Mouse (Mus musculus): ENCODE measurements around the gene Acvr1b. TPM values are rescaled to one million over a fixed set of nuclear protein-coding genes. Genes with fewer than 3 reads are reported as not detected.
A peak's percentile ranks its signal among the peaks of the same experiment; 100 is the strongest.

Gene Acvr1b
- polyA plus RNA-seq, 1 experiment from 2014 or later: 4.2 TPM

DNA sequence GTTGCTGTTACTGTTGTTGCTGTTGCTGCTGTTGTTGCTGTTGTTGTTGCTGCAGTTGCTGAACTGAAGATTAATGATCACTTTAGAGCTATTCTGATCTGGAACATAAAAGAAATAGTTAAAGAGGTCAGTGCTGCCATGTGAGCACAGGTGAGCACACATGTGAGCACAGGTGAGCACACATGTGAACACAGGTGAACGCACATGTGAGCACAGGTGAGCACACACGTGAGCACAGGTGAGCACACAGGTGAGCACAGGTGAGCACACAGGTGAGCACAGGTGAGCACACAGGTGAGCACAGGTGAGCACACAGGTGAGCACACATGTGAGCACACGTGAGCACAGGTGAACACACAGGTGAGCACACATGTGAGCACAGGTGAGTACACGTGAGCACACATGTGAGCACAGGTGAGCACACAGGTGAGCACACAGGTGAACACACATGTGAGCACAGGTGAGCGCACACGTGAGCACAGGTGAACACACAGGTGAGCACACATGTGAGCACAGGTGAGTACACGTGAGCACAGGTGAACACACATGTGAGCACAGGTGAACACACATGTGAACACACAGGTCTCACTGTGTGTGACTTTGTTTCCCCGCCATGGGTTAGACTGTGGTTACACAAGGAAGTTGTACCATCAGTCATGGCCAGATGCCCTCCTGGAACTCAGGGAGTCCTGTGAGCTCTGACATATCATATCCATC lies 22.4 kb downstream of the Acvr1b start:
- H3K9ac ChIP-seq (ENCODE audit: low read depth, low read length): no peak overlapping the region
- DNase-seq (ENCODE audit: low spot score) (no peak), ATAC-seq (replicated peaks; ENCODE audit: low FRiP score) (no peak)
- peaks cover 25% of the 10 kb centered on the region for H3K4me1 ChIP-seq (replicated peaks; ENCODE audit: control insufficient read depth, insufficient read depth, low read length)
- H3K9me3 ChIP-seq (ENCODE audit: control insufficient read depth, low read length): no peaks in the 10 kb centered on the region
- no peak overlapping the region for H3K4me3 ChIP-seq (ENCODE audit: low read depth, low read length)
- peaks cover 26% of the 10 kb centered on the region for H3K36me3 ChIP-seq (ENCODE audit: control insufficient read depth, insufficient read depth, low read length)
- no peak overlapping the region for H3K27ac ChIP-seq (ENCODE audit: low read depth, low read length)
- H3K27me3 ChIP-seq (replicated peaks; ENCODE audit: control insufficient read depth, insufficient read depth, low read length): no peaks in the 10 kb centered on the region
- WGBS: 87% methylated on average over 8 of the region's 8 CpGs
- no peak overlapping the region for H3K4me2 ChIP-seq

DNA sequence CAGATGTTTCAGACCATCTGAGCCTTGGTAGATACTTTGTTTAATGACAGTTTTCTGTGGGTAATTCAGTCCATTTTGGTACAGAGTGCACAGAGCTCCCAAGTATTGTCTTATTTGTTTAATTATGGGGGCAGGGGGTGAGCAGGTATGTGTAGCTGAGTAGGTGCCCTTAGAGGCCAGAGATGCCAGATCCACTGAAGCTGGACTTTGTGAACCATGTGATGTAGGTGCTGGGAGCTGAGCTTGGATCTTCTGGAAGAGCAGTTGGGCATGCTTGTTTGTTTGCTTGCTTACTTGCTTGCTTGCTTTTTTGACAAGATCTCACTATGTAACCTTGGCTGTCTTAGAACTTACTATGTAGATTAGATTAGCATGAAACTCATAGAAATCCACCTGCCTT lies 23.1 kb downstream of the Acvr1b start:
- no peak for ATAC-seq (replicated peaks; ENCODE audit: low FRiP score)
- no peak for DNase-seq (ENCODE audit: low spot score)
- H3K4me1 ChIP-seq (replicated peaks; ENCODE audit: control insufficient read depth, insufficient read depth, low read length): peaks cover 17% of the 10 kb centered on the region
- H3K9me3 ChIP-seq (ENCODE audit: control insufficient read depth, low read length): no peaks in the 10 kb centered on the region
- no peak overlapping the region for H3K4me2 ChIP-seq
- H3K27ac ChIP-seq (ENCODE audit: low read depth, low read length): no peak overlapping the region
- H3K27me3 ChIP-seq (replicated peaks; ENCODE audit: control insufficient read depth, insufficient read depth, low read length): no peaks in the 10 kb centered on the region
- H3K4me3 ChIP-seq (ENCODE audit: low read depth, low read length): no peak overlapping the region
- H3K36me3 ChIP-seq (ENCODE audit: control insufficient read depth, insufficient read depth, low read length): peaks cover 30% of the 10 kb centered on the region
- H3K9ac ChIP-seq (ENCODE audit: low read depth, low read length): no peak overlapping the region

DNA sequence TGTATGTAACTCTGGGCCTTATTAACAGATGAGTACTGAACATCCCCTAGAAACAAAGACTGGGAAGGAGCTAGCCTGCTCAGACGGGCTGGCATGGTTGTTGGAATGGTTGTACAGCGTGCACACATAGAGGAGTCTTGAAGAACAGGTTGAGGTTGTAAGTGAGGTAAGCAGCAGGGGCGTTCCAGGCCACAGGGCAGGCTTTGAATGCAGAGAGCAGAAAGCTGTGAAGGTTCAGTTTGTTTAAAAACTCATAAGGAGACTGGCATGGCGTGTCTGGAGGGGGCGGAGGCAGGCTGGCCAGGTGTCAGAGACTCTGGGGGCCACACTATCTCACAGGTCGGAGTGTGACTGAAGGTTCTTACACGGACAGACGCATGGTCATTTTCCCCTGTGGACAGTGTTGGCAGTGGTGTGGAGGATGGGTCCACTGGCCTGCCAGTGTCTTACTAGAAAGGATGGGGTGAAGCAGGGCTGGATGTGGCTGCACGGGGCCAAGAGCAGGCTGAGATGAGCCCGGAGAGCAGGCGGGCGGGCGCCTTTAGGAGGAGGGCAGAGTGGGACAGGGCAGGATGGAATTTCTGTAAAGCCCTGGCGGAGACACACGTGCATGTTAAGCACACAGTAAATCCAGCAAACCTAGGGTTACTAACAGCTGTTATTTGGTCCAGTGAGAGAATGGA lies 23.8 kb downstream of the Acvr1b start:
- H3K4me1 ChIP-seq (replicated peaks; ENCODE audit: control insufficient read depth, insufficient read depth, low read length): peaks cover 12% of the 10 kb centered on the region
- ATAC-seq (replicated peaks; ENCODE audit: low FRiP score): 0 out of 2 replicates have a peak, but pooled peaks have one; percentile 9
- WGBS: 89% methylated on average over 15 of the region's 15 CpGs
- H3K27ac ChIP-seq (ENCODE audit: low read depth, low read length): no peak overlapping the region
- H3K9me3 ChIP-seq (ENCODE audit: control insufficient read depth, low read length): no peaks in the 10 kb centered on the region
- no peak overlapping the region for H3K4me2 ChIP-seq
- H3K9ac ChIP-seq (ENCODE audit: low read depth, low read length): no peak overlapping the region
- no peaks in the 10 kb centered on the region for H3K27me3 ChIP-seq (replicated peaks; ENCODE audit: control insufficient read depth, insufficient read depth, low read length)
- no peak for DNase-seq (ENCODE audit: low spot score)
- H3K4me3 ChIP-seq (ENCODE audit: low read depth, low read length): no peak overlapping the region
- peaks cover 37% of the 10 kb centered on the region for H3K36me3 ChIP-seq (ENCODE audit: control insufficient read depth, insufficient read depth, low read length)

DNA sequence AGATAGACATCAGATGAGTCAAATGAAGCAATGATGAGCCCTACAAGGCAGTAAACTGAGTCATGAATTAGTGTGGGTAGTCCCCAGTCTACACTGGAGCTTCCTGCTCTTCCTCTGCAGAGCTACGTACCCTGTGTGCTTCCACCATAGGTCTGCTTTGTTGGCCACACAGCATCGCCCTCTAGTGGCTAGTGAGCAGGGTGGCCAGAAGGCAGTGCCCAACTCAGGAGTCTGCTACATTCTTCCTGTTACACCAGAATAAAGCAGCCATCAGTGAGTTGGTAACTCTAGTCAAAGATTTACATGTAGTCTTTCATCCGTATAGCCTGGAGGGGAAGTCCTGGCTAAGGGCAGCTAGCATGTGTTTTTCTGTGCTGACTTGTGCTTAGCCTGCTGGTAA lies 24.4 kb downstream of the Acvr1b start:
- H3K4me2 ChIP-seq: no peak overlapping the region
- H3K4me3 ChIP-seq (ENCODE audit: low read depth, low read length): no peak overlapping the region
- 39% methylated on average over 3 of the region's 3 CpGs for WGBS
- no peaks in the 10 kb centered on the region for H3K9me3 ChIP-seq (ENCODE audit: control insufficient read depth, low read length)
- no peak overlapping the region for H3K27ac ChIP-seq (ENCODE audit: low read depth, low read length)
- no peak overlapping the region for H3K9ac ChIP-seq (ENCODE audit: low read depth, low read length)
- peaks cover 39% of the 10 kb centered on the region for H3K36me3 ChIP-seq (ENCODE audit: control insufficient read depth, insufficient read depth, low read length)
- H3K27me3 ChIP-seq (replicated peaks; ENCODE audit: control insufficient read depth, insufficient read depth, low read length): no peaks in the 10 kb centered on the region
- no peak for DNase-seq (ENCODE audit: low spot score)
- peaks cover 7% of the 10 kb centered on the region; the same call in 1 of the 2 replicates for H3K4me1 ChIP-seq (replicated peaks; ENCODE audit: control insufficient read depth, insufficient read depth, low read length)
- ATAC-seq (replicated peaks; ENCODE audit: low FRiP score): peak; percentile 70

DNA sequence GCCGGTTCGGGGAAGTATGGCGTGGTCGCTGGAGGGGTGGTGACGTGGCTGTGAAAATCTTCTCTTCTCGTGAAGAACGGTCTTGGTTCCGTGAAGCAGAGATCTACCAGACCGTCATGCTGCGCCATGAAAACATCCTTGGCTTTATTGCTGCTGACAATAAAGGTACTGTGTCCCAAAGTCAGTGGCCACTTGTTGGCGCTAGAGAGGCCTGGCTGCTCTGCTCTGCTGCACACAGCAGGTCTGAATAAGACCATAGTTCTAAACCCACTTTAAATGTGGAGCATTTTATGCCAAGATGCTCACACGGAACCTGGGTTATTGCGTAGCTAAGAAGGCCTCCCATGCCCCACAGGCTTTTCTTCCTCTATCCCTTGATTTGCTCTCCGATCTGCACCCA lies 25.0 kb downstream of the Acvr1b start:
- no peaks in the 10 kb centered on the region for H3K27me3 ChIP-seq (replicated peaks; ENCODE audit: control insufficient read depth, insufficient read depth, low read length)
- no peak for DNase-seq (ENCODE audit: low spot score)
- no peaks in the 10 kb centered on the region for H3K9me3 ChIP-seq (ENCODE audit: control insufficient read depth, low read length)
- no peak overlapping the region for H3K4me2 ChIP-seq
- WGBS: 91% methylated on average over 14 of the region's 14 CpGs
- peaks cover 39% of the 10 kb centered on the region for H3K36me3 ChIP-seq (ENCODE audit: control insufficient read depth, insufficient read depth, low read length)
- peaks cover 7% of the 10 kb centered on the region; the same call in 1 of the 2 replicates for H3K4me1 ChIP-seq (replicated peaks; ENCODE audit: control insufficient read depth, insufficient read depth, low read length)
- H3K4me3 ChIP-seq (ENCODE audit: low read depth, low read length): no peak overlapping the region
- no peak overlapping the region for H3K27ac ChIP-seq (ENCODE audit: low read depth, low read length)
- H3K9ac ChIP-seq (ENCODE audit: low read depth, low read length): no peak overlapping the region
- ATAC-seq (replicated peaks; ENCODE audit: low FRiP score): no peak

DNA sequence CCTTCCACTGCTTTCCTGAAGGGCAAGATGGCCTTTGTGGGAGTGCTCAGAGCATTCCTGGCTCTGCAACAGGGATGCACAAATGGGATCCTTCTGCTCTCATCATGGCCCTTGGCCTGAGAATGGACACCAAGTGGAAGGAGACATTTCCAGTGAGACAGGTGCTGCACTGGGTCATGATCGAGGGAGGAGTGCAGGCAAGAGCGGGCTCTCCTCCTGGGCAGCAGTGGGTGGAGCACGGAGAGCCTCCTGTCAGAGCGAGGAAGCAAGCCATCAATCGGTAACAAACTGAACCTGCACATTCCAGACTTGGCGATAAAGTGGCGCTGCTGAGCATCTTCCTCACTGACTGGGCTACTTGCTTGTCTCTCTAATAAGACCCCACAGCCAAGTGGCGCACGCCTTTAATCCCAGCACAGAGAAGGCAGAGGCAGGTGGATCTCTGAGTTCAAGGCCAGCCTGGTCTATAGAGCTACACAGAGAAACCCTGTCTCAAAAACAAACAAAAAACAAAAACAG lies 27.0 kb downstream of the Acvr1b start:
- Histone ChIP-seq H3K9ac (ENCODE audit: low read depth, low read length) (no peak overlapping the region), H3K4me1 (replicated peaks; ENCODE audit: control insufficient read depth, insufficient read depth, low read length) (no peaks in the 10 kb centered on the region), H3K27ac (ENCODE audit: low read depth, low read length) (no peak overlapping the region), H3K4me2 (no peak overlapping the region), H3K4me3 (ENCODE audit: low read depth, low read length) (no peak overlapping the region), H3K27me3 (replicated peaks; ENCODE audit: control insufficient read depth, insufficient read depth, low read length) (no peaks in the 10 kb centered on the region), H3K36me3 (ENCODE audit: control insufficient read depth, insufficient read depth, low read length) (peaks cover 33% of the 10 kb centered on the region), H3K9me3 (ENCODE audit: control insufficient read depth, low read length) (no peaks in the 10 kb centered on the region)
- no peak for DNase-seq (ENCODE audit: low spot score)
- no peak for ATAC-seq (replicated peaks; ENCODE audit: low FRiP score)
- 91% methylated on average over 9 of the region's 9 CpGs for WGBS

DNA sequence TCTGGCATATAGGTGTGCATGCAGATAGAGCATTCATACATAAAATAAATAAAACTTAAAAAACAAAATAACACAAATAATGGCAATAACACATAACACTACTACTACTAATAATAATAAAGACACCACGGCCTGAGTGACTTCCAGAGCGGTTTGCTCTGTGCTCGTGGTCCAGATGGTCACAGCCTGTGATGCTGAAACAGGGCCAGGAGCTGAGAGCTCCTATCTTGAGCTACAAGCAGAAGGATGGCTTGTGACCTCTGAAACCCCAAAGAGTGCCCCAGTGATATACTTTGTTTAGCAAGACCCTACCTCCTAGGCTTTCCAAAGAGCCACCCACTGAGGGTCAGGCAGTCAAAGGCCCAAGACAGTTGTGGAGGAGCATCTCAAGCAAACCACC lies 27.5 kb downstream of the Acvr1b start:
- H3K4me2 ChIP-seq: no peak overlapping the region
- ATAC-seq (replicated peaks; ENCODE audit: low FRiP score) (no peak), DNase-seq (ENCODE audit: low spot score) (no peak)
- no peaks in the 10 kb centered on the region for H3K27me3 ChIP-seq (replicated peaks; ENCODE audit: control insufficient read depth, insufficient read depth, low read length)
- H3K9ac ChIP-seq (ENCODE audit: low read depth, low read length): no peak overlapping the region
- H3K27ac ChIP-seq (ENCODE audit: low read depth, low read length): no peak overlapping the region
- no peaks in the 10 kb centered on the region for H3K4me1 ChIP-seq (replicated peaks; ENCODE audit: control insufficient read depth, insufficient read depth, low read length)
- no peak overlapping the region for H3K4me3 ChIP-seq (ENCODE audit: low read depth, low read length)
- no peaks in the 10 kb centered on the region for H3K9me3 ChIP-seq (ENCODE audit: control insufficient read depth, low read length)
- 92% methylated on average over 3 of the region's 3 CpGs for WGBS
- peaks cover 27% of the 10 kb centered on the region for H3K36me3 ChIP-seq (ENCODE audit: control insufficient read depth, insufficient read depth, low read length)

DNA sequence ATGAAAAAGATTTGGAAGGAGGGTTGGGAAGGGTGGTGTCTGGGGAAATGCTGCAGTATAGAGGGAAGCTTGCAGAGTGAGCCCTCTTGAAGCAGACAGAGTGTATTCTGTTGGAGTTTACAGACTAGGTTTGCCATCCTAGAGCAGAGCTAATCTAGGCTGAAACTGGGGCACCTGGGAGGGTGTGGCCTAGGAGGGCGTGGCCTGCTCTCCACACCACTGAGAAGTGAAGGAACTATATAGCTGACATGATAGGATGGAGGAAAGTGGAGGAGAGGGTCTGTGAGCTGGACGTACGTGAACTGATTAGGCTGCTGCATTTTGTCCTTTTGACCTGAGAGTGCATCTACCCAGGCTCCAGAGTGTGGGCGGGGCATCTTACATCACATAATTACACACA lies 29.8 kb downstream of the Acvr1b start:
- Histone ChIP-seq H3K4me1 (replicated peaks; ENCODE audit: control insufficient read depth, insufficient read depth, low read length) (no peaks in the 10 kb centered on the region), H3K36me3 (ENCODE audit: control insufficient read depth, insufficient read depth, low read length) (peaks cover 25% of the 10 kb centered on the region), H3K4me3 (ENCODE audit: low read depth, low read length) (no peak overlapping the region), H3K27me3 (replicated peaks; ENCODE audit: control insufficient read depth, insufficient read depth, low read length) (no peaks in the 10 kb centered on the region), H3K27ac (ENCODE audit: low read depth, low read length) (no peak overlapping the region), H3K9ac (ENCODE audit: low read depth, low read length) (no peak overlapping the region), H3K4me2 (no peak overlapping the region), H3K9me3 (ENCODE audit: control insufficient read depth, low read length) (no peaks in the 10 kb centered on the region)
- ATAC-seq (replicated peaks; ENCODE audit: low FRiP score) (no peak; the same call in 1 of the 2 replicates), DNase-seq (ENCODE audit: low spot score) (no peak)
- whole genome bisulfite sequencing: 70% methylated on average over 4 of the region's 4 CpGs

DNA sequence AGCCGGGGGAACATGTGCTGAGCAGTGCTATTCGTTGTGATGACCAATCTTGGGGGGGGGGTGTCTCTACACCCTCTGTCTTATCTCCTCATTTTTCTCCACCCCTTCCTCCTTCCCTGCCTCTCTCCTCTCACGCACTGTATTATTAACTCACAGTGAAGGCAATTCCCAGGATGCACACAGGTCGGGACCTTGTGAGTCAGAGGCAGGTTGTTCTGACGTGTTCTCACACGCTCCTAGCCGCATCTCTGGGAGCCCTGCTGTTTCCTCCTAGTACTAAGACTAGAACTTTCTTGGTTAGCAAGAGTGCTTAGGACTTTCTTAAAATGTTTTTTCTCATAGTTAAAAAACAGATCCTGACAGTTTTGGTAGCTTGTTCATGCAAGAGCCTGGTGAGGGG lies 30.9 kb downstream of the Acvr1b start:
- Histone ChIP-seq H3K27me3 (replicated peaks; ENCODE audit: control insufficient read depth, insufficient read depth, low read length) (no peaks in the 10 kb centered on the region), H3K9me3 (ENCODE audit: control insufficient read depth, low read length) (no peaks in the 10 kb centered on the region), H3K4me1 (replicated peaks; ENCODE audit: control insufficient read depth, insufficient read depth, low read length) (no peaks in the 10 kb centered on the region), H3K27ac (ENCODE audit: low read depth, low read length) (no peak overlapping the region), H3K9ac (ENCODE audit: low read depth, low read length) (no peak overlapping the region), H3K36me3 (ENCODE audit: control insufficient read depth, insufficient read depth, low read length) (peaks cover 25% of the 10 kb centered on the region), H3K4me3 (ENCODE audit: low read depth, low read length) (no peak overlapping the region), H3K4me2 (no peak overlapping the region)
- 87% methylated on average over 7 of the region's 7 CpGs for WGBS
- ATAC-seq (replicated peaks; ENCODE audit: low FRiP score): no peak
- DNase-seq (ENCODE audit: low spot score): no peak

Measured in liver, embryonic 11.5 days (tissue).